Mouse (Mus musculus) brown adipose tissue, adult 24 weeks (tissue): ENCODE data around the gene Triobp. TPM values are rescaled to one million over a fixed set of nuclear protein-coding genes. Genes with fewer than 3 reads are reported as not detected.

Experiments used
- H3K27ac ChIP-seq: fragments of 200-500 bp; replicated peaks from 2 replicates; pipeline ENCODE4 v1.5.1; 2012; ENCODE audit warnings: low read depth, mild to moderate bottlenecking, low read length
- H3K4me1 ChIP-seq: fragments of 200-500 bp; 2 replicates; pipeline ENCODE4 v1.6.1; 2012; ENCODE audit warnings: low read length, mixed read lengths; ENCODE audit not compliant: control insufficient read depth, insufficient read depth, insufficient read length
- H3K4me3 ChIP-seq: fragments of 200-500 bp; 2 replicates; pipeline ENCODE4 v1.5.1; 2012; ENCODE audit warnings: low read depth, mild to moderate bottlenecking, low read length, moderate library complexity; ENCODE audit not compliant: insufficient read depth
- polyA plus RNA-seq: library from polyadenylated mRNA; stranded (reverse); fragments of >200 nt; gene quantifications from 2 replicates; pipeline ENCODE4 v1.2.4, GENCODE M21; 2012; ENCODE audit not compliant: missing spikeins, insufficient read depth, insufficient read length

The Triobp gene
- polyA plus RNA-seq, 1 experiment = 24.7 TPM

DNA sequence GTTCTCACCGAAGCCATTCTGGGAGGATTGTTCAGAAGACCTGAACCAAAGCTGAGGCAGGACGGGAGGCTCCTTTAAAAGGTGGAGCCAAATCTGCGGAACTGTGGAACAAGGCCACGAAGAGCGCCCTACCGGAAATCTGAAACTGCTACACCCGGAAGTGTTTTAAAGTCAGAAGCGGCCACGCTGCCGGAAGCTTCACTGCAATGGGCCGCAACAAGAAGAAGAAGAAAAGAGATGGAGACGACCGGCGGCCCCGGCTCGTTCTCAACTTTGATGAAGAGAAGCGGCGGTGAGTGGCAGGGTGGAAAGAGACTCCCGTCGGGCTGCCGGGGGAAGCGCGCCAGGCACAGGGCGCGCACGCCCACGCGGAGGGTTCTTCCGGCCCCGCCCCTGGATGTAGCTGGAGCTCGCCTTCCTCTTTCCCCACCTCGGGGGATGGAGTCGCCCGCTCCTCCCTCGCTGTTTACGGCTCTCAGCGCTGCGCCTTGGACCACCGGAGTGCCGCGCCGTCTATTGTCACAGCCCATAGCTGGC lies 12.7 kb upstream of the Triobp start, which contains the start of gene Nol12:
Gene Nol12 (plus strand): TSS at position 150 of the 537 bp plus-strand sequence.
- H3K27ac ChIP-seq = peak within 1 kb of the TSS; percentile 89
- H3K4me1 ChIP-seq = peaks cover 6% of the 10 kb centered on the region; the same call in 1 of the 2 replicates
- peak within 1 kb of the TSS; percentile 92 for H3K4me3 ChIP-seq

DNA sequence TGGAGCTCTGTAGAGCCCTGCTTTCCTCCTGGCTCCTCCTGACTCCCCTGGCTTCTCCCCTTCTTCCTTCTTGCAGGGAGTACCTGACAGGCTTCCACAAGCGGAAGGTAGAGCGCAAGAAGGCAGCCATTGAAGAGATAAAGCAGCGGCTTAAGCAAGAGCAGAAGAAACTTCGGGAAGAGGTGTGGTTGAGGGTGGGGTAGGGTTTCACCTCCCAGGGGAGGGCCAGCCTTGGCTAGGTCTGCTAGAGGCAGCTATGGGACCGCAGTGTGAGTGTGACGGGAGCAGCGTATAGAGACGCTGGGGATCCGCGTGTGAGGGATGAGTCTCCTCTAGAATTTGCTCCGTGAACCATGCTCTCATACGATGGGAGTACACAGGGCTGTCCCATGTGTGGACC lies 11.1 kb upstream of the Triobp start:
- no peak overlapping the region for H3K4me3 ChIP-seq
- H3K27ac ChIP-seq = no peak overlapping the region

GRCm38 (mm10) chr15:78937311-78937710 lies 10.2 kb upstream of the Triobp start:
- Histone ChIP-seq H3K27ac (no peak overlapping the region), H3K4me3 (no peak overlapping the region), H3K4me1 (peaks cover 6% of the 10 kb centered on the region; the same call in 1 of the 2 replicates)

More for the DNA sequence above, 11.1 kb upstream of the Triobp start:
- H3K4me1 ChIP-seq = peaks cover 6% of the 10 kb centered on the region; the same call in 1 of the 2 replicates

DNA sequence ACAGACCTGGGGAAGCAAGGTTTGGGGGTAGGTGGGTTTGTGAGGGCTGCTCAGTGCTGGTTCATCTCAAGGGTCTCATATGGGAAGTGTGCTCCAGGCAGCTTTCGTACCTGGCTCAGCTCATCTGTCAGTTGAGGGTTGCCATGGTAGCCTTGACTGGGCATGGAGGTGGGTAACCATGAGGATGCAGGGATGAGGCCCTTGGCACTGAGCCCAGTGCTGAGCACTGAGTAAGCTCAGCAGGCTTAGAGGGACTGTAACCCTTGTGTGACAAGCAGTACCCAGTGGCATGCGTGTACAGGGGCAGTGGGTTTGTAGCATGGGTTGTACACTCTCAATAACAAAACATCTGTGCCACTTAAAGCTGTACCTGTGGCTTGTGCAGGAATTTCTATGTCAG lies 9.6 kb upstream of the Triobp start:
- H3K27ac ChIP-seq = no peak overlapping the region
- no peak overlapping the region for H3K4me3 ChIP-seq
- peaks cover 6% of the 10 kb centered on the region; the same call in 1 of the 2 replicates for H3K4me1 ChIP-seq

GRCm38 (mm10) chr15:78940325-78940724 lies 7.2 kb upstream of the Triobp start:
- H3K4me1 ChIP-seq = peaks cover 6% of the 10 kb centered on the region; the same call in 1 of the 2 replicates
- no peak overlapping the region for H3K27ac ChIP-seq
- H3K4me3 ChIP-seq = no peak overlapping the region

DNA sequence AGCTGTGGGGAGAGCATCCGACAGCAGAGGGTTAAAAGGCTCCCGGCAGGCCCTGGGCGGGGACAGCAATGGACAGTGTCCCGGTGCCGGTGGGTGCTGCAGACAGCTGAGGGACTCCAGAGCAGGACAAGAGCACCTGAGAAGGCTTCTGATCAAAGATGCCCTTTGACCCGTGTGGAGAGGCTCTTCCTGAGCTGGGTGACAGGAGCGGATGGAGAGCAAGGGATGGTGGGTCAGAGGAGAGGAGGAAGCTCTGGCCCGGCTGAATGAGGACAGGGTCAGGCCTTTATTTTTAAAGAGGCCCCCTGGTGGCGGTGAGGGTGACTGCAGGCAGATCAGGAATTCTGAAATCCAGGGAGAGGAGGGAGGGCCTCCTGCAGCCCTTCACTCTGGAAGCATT lies 4.9 kb upstream of the Triobp start:
- Histone ChIP-seq H3K4me3 (peak overlapping the region; percentile 47), H3K4me1 (no peaks in the 10 kb centered on the region), H3K27ac (no peak overlapping the region)

- Histone ChIP-seq H3K4me1 (no peaks in the 10 kb centered on the region), H3K27ac (no peak overlapping the region), H3K4me3 (no peak overlapping the region)
Observed at GRCm38 (mm10) chr15:78946232-78946631, 1.3 kb upstream of the Triobp start.

GRCm38 (mm10) chr15:78948152-78948725 lies 715 bp downstream of the Triobp start:
- no peak overlapping the region for H3K27ac ChIP-seq
- peak overlapping the region; percentile 6; the same call in 1 of the 2 replicates for H3K4me3 ChIP-seq
- H3K4me1 ChIP-seq = no peaks in the 10 kb centered on the region

DNA sequence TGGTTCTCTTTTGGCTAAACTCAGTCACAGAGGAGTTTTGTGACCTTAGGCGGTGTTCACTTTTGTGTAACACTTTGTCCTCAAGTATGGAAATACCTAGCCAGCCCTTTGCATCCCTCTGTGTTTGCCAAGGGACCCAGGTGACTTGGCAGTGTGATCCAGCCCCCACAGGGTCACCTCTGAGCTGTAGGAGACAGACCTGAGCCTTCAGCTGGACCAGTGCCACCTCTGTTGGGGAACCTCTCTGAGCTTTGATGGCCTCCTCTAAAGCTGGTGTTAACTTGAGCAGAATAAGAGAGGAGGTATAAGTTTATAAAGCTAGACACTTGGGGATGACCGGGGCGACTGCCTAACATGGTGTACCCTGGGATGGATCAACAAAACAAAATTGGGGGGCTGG lies 1.4 kb downstream of the Triobp start:
- H3K27ac ChIP-seq = no peak overlapping the region
- H3K4me3 ChIP-seq = no peak overlapping the region
- no peaks in the 10 kb centered on the region for H3K4me1 ChIP-seq

DNA sequence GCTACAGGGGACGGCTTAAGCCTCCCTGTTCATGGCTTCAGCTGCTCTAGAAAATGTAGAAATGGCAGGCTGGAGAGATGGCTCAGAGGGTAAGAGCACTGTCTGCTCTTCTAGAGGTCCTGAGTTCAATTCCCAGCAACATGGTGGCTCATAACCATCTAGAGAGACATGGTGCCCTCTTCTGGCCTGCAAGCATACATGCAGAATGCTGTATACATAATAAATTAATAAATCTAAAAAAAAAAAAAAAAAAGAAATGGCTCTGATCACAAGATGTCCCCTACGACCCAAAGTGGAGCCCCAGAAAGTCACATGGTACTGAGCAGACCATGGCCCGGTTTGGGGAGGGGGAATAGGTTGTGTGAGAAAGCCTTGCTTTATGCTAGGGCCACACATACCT lies 8.1 kb downstream of the Triobp start:
- 0 out of 2 replicates have a peak, but pooled peaks cover 2% of the 10 kb centered on the region for H3K4me1 ChIP-seq
- H3K4me3 ChIP-seq = no peak overlapping the region
- no peak overlapping the region for H3K27ac ChIP-seq

- Histone ChIP-seq H3K4me1 (0 out of 2 replicates have a peak, but pooled peaks cover 2% of the 10 kb centered on the region), H3K4me3 (no peak overlapping the region), H3K27ac (no peak overlapping the region)
Observed at GRCm38 (mm10) chr15:78956351-78956750, 8.8 kb downstream of the Triobp start.

DNA sequence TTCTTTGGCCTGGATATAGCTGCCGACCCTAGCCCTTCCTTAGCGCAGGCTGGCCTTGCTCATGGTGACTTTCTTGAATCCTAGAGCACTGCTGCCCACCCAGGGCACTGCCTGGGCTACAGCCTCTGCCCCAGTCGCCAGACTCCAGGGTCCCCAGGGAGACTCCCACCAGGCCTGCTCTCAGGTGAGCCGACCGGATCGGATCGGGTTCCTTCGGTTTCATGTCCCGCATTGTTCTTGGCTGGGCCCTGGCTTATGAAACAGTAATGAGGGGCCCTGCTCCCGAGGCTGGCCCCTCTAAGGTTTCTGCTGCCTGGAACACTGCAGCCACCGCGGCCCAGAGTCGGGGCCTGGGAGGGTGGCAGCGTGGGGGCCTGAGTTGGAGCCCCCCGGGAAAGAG lies 9.5 kb downstream of the Triobp start:
- Histone ChIP-seq H3K27ac (no peak overlapping the region), H3K4me3 (no peak overlapping the region), H3K4me1 (0 out of 2 replicates have a peak, but pooled peaks cover 2% of the 10 kb centered on the region)

- H3K4me3 ChIP-seq = no peak overlapping the region
- H3K4me1 ChIP-seq = 0 out of 2 replicates have a peak, but pooled peaks cover 2% of the 10 kb centered on the region
- H3K27ac ChIP-seq = no peak overlapping the region
Observed at GRCm38 (mm10) chr15:78959537-78959936, 12.0 kb downstream of the Triobp start.

DNA sequence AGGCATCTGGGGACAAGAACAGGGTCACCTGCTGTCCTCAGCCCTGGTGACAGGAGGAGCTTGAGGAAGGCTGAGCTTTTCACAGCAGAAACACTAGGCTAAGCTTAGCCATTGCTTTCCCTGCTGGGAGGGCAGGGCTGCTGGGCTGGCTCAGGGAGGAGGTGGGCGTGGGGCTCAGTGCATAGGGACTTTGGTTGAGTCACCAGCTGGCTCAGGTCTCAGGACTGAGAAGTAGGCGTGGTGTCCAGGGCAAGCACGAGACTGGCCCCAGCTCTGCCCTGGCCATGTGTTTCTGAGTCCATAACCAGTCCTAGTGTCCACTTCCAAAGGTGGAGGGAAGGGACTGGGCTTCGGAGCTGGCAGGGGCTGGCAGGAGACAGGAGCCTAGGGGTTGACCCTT lies 12.6 kb downstream of the Triobp start:
- no peak overlapping the region for H3K27ac ChIP-seq
- 0 out of 2 replicates have a peak, but pooled peaks cover 2% of the 10 kb centered on the region for H3K4me1 ChIP-seq
- no peak overlapping the region for H3K4me3 ChIP-seq

- H3K4me1 ChIP-seq = 0 out of 2 replicates have a peak, but pooled peaks cover 2% of the 10 kb centered on the region
- H3K4me3 ChIP-seq = no peak overlapping the region
- H3K27ac ChIP-seq = no peak overlapping the region
Observed at GRCm38 (mm10) chr15:78962885-78963284, 15.4 kb downstream of the Triobp start.

DNA sequence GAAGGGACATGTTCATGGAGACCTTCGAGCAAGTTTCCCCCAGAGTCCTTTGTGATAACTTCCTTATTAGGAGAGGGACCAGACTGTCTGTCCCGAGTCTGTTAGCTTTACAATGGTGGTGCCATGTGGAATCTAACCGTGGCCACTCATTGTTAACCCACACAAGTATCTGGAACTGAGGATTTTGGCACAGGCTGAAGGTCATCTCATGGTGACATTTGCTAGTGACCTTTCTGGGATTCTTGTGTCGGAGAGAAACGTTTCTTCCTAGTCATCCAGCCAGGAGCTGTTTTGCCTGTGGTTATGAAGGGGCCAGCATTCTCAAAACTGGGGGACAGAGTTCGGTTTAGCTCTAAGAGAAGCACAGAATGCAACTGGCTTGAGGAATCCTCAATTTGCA lies 24.1 kb downstream of the Triobp start:
- H3K27ac ChIP-seq = no peak overlapping the region
- no peak overlapping the region for H3K4me3 ChIP-seq
- H3K4me1 ChIP-seq = no peaks in the 10 kb centered on the region
